Comparison of ENCODE assay signal across 20 mouse cellular contexts in the genomic region with DNA sequence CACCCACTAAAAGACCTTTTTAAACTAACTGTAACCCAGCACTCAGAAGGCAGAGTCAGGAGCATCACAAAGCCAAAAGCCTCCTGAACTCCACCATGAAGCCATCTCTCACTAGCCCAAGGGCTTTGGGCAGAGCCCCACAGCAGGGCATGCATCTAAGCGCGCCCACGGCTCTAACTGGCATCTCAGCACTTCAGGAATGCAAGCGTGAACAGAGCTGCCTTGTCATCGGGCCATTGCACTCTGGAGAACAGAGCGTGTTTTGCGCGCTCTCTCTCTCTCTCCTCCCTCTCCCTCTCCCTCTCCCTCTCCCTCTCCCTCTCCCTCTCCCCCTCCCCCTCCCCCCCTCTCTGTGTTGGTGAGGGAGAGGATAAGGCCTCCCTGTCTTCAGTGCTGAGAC.
"Had no signal": no experiment of that assay in that cellular context is flagged by ENCODE, and none has a peak within 500 bp of the region (broad histone marks: within the 10 kb centered on the region; RNA-seq: fewer than 3 reads in every experiment).

No protein-coding gene starts in this region.

- H3K9me3 ChIP-seq: kidney, embryonic 15.5 days; midbrain, embryonic 15.5 days; neural tube, embryonic 12.5 days; neural tube, embryonic 15.5 days; stomach, embryonic 15.5 days had no signal

- H3K4me2 ChIP-seq: kidney, embryonic 15.5 days; midbrain, embryonic 12.5 days; midbrain, embryonic 15.5 days; neural tube, embryonic 12.5 days; neural tube, embryonic 15.5 days; stomach, embryonic 15.5 days had no signal

- H3K4me1 ChIP-seq: midbrain, embryonic 12.5 days; midbrain, embryonic 15.5 days; neural tube, embryonic 12.5 days; neural tube, embryonic 15.5 days; stomach, embryonic 15.5 days had no signal

- ATAC-seq: midbrain, embryonic 15.5 days had no signal

- H3K36me3 ChIP-seq: kidney, embryonic 15.5 days; midbrain, embryonic 12.5 days; midbrain, embryonic 15.5 days; neural tube, embryonic 12.5 days; neural tube, embryonic 15.5 days; stomach, embryonic 15.5 days had no signal

- H3K4me3 ChIP-seq: kidney, embryonic 15.5 days; left cerebral cortex, adult 2 months; midbrain, embryonic 12.5 days; midbrain, embryonic 15.5 days; neural tube, embryonic 12.5 days; neural tube, embryonic 15.5 days; stomach, embryonic 15.5 days had no signal

- DNase-seq: kidney, adult 11 months; kidney, adult 8-10 months; kidney, postnatal 10 days; kidney, postnatal 36 days; layer of hippocampus, postnatal 36 days; lung, adult 2 months; lung, postnatal 14 days; lung, postnatal 4 days; retina, postnatal 1 day; right cerebral cortex, postnatal 25 days; spleen, adult 18-20 months; thymus, postnatal 36 days had no signal

- H3K27me3 ChIP-seq: kidney, embryonic 15.5 days; midbrain, embryonic 12.5 days; midbrain, embryonic 15.5 days; neural tube, embryonic 12.5 days; neural tube, embryonic 15.5 days; stomach, embryonic 15.5 days had no signal

- H3K9ac ChIP-seq: kidney, embryonic 15.5 days; liver, embryonic 14.5 days; midbrain, embryonic 12.5 days; midbrain, embryonic 15.5 days; neural tube, embryonic 12.5 days; neural tube, embryonic 15.5 days; stomach, embryonic 15.5 days had no signal

- H3K27ac ChIP-seq: left cerebral cortex, adult 2 months; midbrain, embryonic 12.5 days; midbrain, embryonic 15.5 days; neural tube, embryonic 12.5 days; neural tube, embryonic 15.5 days; stomach, embryonic 15.5 days had no signal
